In genomic region chr13:28692587-28692986, GRCm38 (mm10) we compare ENCODE assay signal across 13 mouse cellular contexts.
DNase-seq lines count a peak whose midpoint lies in the region; ATAC-seq lines count a peak whose summit lies in the region.
"Had no signal": no experiment of that assay in that cellular context is flagged by ENCODE, and none has a peak within 500 bp of the region (broad histone marks: within the 10 kb centered on the region; RNA-seq: fewer than 3 reads in every experiment).

No protein-coding gene starts in this region.

- H3K4me2 ChIP-seq in lung, embryonic 16.5 days (ENCODE audit: low read depth, low read length), result no peak overlapping the region
- H3K4me2 ChIP-seq: liver, embryonic 15.5 days had no signal

- peak; percentile 23 to 58 for DNase-seq in frontal cortex, adult 2 months (ENCODE audit: extremely low spot score in 1 of 2, low spot score in 1 of 2)
- no peak for DNase-seq in frontal cortex, postnatal 10 days (ENCODE audit: low spot score in 2 of 2)
- no peak for DNase-seq in lung, postnatal 25 days (ENCODE audit: low spot score)
- peak; percentile 22 for DNase-seq in thymus, postnatal 0 days (ENCODE audit: low spot score)
- DNase-seq in thymus, postnatal 10 days (ENCODE audit: low spot score in 2 of 2), result no peak
- no peak for DNase-seq in yolk sac, embryonic 10.5 days (ENCODE audit: low spot score)
- DNase-seq: adrenal gland, adult 8-10 months; kidney, postnatal 36 days; midbrain, embryonic 14.5 days had no signal

- no peak overlapping the region for H3K4me3 ChIP-seq in lung, embryonic 16.5 days (ENCODE audit: low read length)
- H3K4me3 ChIP-seq: liver, embryonic 15.5 days had no signal

- H3K9me3 ChIP-seq in lung, embryonic 16.5 days (ENCODE audit: control insufficient read depth, low read length), result no peaks in the 10 kb centered on the region
- H3K9me3 ChIP-seq: liver, embryonic 15.5 days had no signal

- peak overlapping the region; percentile 90 for H3K27ac ChIP-seq in lung, embryonic 16.5 days (ENCODE audit: low read length)
- H3K27ac ChIP-seq: liver, embryonic 15.5 days had no signal

- peak; percentile 70 for ATAC-seq in lung, embryonic 16.5 days (ENCODE audit: low read depth)
- no peak for ATAC-seq in megakaryocyte, adult 5-6 weeks (ENCODE audit: poor library complexity, severe bottlenecking)
- ATAC-seq: Patski had no signal

- H3K9ac ChIP-seq in lung, embryonic 16.5 days (ENCODE audit: low read length), result no peak overlapping the region
- H3K9ac ChIP-seq: liver, embryonic 15.5 days had no signal

- H3K27me3 ChIP-seq in lung, embryonic 16.5 days (ENCODE audit: control insufficient read depth, insufficient read depth, low read depth, low read length), result no peaks in the 10 kb centered on the region
- H3K27me3 ChIP-seq: liver, embryonic 15.5 days; Patski had no signal

- peaks cover 27% of the 10 kb centered on the region for H3K4me1 ChIP-seq in lung, embryonic 16.5 days (replicated peaks; ENCODE audit: control insufficient read depth, insufficient read depth, low read length)
- H3K4me1 ChIP-seq: liver, embryonic 15.5 days had no signal

- WGBS in lung, embryonic 16.5 days, result 58% methylated on average over 5 of the region's 5 CpGs

- H3K36me3 ChIP-seq in lung, embryonic 16.5 days (ENCODE audit: control insufficient read depth, insufficient read depth, low read length), result no peaks in the 10 kb centered on the region
- H3K36me3 ChIP-seq: liver, embryonic 15.5 days had no signal

Comparison
In these comparisons a context has a peak if more than half of its experiments do, and no peak if none do; other contexts are left out.
1. DNase-seq: peak in frontal cortex, adult 2 months (2 of 2) and thymus, postnatal 0 days (single experiment); none in frontal cortex, postnatal 10 days (0 of 2), lung, postnatal 25 days (single experiment), thymus, postnatal 10 days (0 of 2) and yolk sac, embryonic 10.5 days (single experiment).